Mouse (Mus musculus): ENCODE measurements around the gene Gimap9.

- TF ChIP-seq CTCF (IDR thresholded peaks at IDR 0.05; ENCODE audit: low read depth, low read length), result no peak
- no peak for TF ChIP-seq POLR2A (IDR thresholded peaks at IDR 0.05; ENCODE audit: borderline replicate concordance, low read depth, low read length)
These were observed 11.1 kb downstream of the Gimap9 start for GRCm38 (mm10) chr6:48687077-48687476.
